Mouse (Mus musculus): Measurements from ENCODE around the gene Chodl.

Gene Chodl

GRCm38 (mm10) chr16:78930382-78931286, at the start of gene Chodl:
TSS of gene Chodl (plus strand) at chr16:78930948.
- DNase-seq (ENCODE audit: low read depth, low spot score): no peak

- no peak for DNase-seq (ENCODE audit: low read depth, low spot score)
Measured at GRCm38 (mm10) chr16:78922644-78923043, 8.1 kb upstream of the Chodl start.

DNA sequence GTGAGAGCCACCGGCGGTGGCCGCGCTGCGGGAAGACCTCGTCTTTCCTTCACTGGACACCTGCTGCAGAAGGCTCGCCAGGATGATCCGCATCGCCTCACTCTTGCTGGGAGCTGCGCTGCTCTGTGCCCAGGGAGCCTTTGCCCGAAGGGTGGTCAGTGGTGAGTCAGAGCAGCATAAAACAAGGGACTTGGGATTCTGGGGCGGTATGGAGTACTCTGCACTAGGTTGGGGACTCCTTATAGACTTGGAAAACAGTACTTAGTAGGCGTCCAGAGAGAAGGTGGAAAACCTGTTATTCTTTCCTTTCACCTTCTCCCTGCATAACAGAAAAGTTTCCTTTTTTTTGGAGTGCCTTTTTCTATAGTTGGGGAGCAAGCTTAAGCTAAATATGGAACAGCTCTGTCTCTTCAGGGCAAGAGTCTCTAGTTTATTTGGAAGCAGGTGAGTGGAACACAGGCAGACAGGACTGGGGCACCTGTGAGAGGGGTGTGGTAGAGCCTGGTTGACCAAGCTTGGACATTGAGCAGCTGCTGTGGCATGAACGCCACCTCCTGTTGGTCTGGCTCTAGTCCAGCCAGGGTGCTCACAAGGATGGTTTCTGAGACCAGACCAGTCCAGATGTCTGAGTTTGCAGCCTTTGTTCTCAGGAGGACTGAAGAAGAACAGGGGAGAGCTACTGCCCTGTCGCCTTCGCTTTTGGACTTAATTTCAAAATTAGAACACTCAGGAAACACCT, 708 bp downstream of the Chodl start:
- no peak for DNase-seq (ENCODE audit: low read depth, low spot score)

GRCm38 (mm10) chr16:78934298-78934697, 3.5 kb downstream of the Chodl start:
- no peak for DNase-seq (ENCODE audit: low read depth, low spot score)

DNA sequence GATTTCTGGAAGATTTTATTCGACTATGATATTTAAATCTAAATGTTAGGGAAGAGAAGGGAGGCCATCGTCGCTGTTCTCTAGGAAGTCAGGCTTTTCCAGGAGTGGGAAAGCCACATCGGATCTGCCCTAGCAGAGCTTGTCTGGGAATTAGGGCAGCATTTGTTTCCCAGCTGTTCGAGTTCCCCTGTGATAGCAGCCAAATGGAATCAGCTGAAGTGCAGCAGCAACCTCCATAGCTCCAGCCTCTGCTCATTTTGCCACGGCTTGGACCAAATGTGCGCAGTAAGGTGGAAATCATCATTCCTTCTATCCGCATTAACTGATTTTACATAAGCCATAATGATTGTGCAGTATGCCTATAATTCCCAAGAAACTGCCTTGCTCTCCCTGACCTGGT, 7.0 kb downstream of the Chodl start:
- no peak for DNase-seq (ENCODE audit: low read depth, low spot score)

DNA sequence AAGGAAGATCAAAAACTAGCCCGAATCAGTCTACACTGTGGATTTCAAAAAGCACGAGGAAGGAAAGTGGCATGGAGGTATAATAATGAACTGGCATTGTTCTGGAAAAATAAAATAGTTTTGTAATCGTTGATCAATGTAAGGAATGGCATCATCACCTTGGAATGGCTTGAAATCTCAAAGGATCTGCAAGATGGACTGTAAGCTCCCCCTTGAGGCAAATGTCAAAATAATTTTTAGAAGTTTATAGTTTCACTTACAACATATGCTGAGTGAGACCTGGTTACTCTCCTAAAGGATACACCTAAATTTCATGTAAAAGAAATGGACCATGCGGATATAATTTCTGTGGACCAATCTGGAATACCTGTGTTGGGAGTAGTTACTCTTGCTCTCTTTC, 19.6 kb downstream of the Chodl start:
- DNase-seq (ENCODE audit: low read depth, low spot score): no peak

DNA sequence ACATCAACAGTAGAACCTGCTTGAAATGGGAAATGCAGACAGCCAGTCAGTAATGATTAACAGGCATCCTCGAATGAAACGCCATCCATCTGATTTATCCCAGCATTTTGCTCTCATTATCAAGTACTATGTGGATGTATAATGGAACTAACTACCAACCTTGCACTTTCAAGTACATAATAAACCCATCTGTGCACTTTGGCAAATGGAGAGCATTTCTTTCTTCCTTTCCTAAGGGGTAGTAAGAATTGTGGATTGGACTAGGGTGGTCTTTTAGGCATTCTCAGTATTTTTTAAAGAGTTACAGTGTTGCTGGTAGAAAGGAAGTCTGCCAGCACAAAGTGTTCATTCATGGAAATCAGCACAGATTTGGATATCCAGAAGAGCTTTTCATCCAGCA, 26.7 kb downstream of the Chodl start:
- no peak for DNase-seq (ENCODE audit: low read depth, low spot score)

- DNase-seq (ENCODE audit: low read depth, low spot score): no peak
Measured at GRCm38 (mm10) chr16:78969091-78969731, 38.5 kb downstream of the Chodl start.

DNA sequence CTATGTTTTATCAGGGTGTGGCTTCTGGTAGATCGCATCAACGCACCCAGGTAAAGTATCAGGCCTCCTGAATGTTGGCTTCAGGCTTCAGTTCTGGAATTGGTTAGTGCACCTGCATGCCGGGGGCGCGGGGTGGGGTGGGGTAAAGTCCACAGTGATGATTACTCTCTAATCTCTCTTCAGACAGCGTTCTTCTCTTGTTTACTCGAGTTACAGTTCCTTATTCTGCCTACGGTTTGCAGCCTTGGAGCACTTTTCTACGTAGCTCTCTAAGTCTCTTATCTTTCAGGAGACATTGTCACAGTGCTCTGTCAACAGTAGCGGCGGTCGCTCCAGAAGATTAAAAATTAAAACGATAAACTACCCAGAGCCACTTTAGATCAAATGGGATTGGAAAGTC, 43.4 kb downstream of the Chodl start:
- DNase-seq (ENCODE audit: low read depth, low spot score): no peak

- no peak for DNase-seq (ENCODE audit: low read depth, low spot score)
Measured at GRCm38 (mm10) chr16:78976384-78976783, 45.6 kb downstream of the Chodl start.

All from telencephalon, adult 2 months (tissue).